Mouse (Mus musculus): ENCODE results near the gene Nupr1. TPM values are rescaled to one million over a fixed set of nuclear protein-coding genes. Genes with fewer than 3 reads are reported as not detected.
A peak's percentile ranks its signal among the peaks of the same experiment; 100 is the strongest.

Nupr1 gene
- polyA plus RNA-seq, 1 experiment: 36.4 TPM

DNA sequence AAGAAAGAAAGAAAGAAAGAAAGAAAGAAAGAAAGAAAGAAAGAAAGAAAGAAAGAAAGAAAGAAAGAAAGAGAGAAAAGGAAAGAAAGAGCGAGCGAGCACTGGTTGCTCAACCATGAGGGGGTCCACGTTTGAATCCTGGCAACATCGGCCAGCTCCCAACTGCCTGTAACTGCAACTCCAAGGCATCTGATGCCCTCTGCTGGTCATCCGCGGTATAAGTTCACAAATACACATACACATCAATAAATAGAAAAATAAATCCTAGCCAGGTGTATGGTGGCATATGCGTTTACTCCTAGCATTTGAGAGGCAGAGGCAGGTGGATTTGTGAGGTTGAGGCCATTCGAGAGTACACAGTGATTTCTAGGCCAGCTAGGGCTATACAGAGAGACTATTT is 53.7 kb downstream of the Nupr1 start:
- TF ChIP-seq CTCF (conservative IDR thresholded peaks at IDR 0.05; ENCODE audit: insufficient read depth, insufficient read length, low read depth, low read length): peak; percentile 63
- TF ChIP-seq POLR2A (IDR thresholded peaks at IDR 0.05; ENCODE audit: low read depth, low read length): no peak
- no peaks in the 10 kb centered on the region for H3K4me1 ChIP-seq (ENCODE audit: control insufficient read depth, insufficient read depth, low read length)
- H3K36me3 ChIP-seq (ENCODE audit: control insufficient read depth, insufficient read depth, low read length): no peaks in the 10 kb centered on the region
- WGBS: 59% methylated on average over 8 of the region's 8 CpGs
- peak; percentile 69 for DNase-seq
- H3K27me3 ChIP-seq (replicated peaks; ENCODE audit: control insufficient read depth, insufficient read depth, low read length): no peaks in the 10 kb centered on the region
- no peak overlapping the region for H3K4me3 ChIP-seq (ENCODE audit: insufficient read depth, low read depth, low read length)
- H3K27ac ChIP-seq (ENCODE audit: insufficient read depth, low read depth, low read length): no peak overlapping the region

Other genes with a start within 250 kb of the Nupr1 start
- gene Nfatc2ip, start 234.1 kb downstream of the Nupr1 start, polyA plus RNA-seq (2012; rRNA removed): 3.5 and 3.9 TPM in 2 replicates
- 0.48 and 8.4 TPM in 2 replicates for gene Cd19, start 216.0 kb downstream of the Nupr1 start, polyA plus RNA-seq (2012; rRNA removed)
- gene Rabep2, start 202.1 kb downstream of the Nupr1 start, polyA plus RNA-seq (2012; rRNA removed): 24.7 and 25.7 TPM in 2 replicates
- 0.35 and 144 TPM in 2 replicates for gene Atp2a1, start 167.8 kb downstream of the Nupr1 start, polyA plus RNA-seq (2012; rRNA removed)
- 62.8 and 71.7 TPM in 2 replicates for gene Sh2b1, start 155.4 kb downstream of the Nupr1 start, polyA plus RNA-seq (2012; rRNA removed)
- 219 and 227 TPM in 2 replicates for gene Tufm, start 143.5 kb downstream of the Nupr1 start, polyA plus RNA-seq (2012; rRNA removed)
- 70.6 and 90.5 TPM in 2 replicates for gene Atxn2l, start 127.4 kb downstream of the Nupr1 start, polyA plus RNA-seq (2012; rRNA removed)
- 105 TPM in 2 replicates for gene Eif3c, start 64.5 kb downstream of the Nupr1 start, polyA plus RNA-seq (2012; rRNA removed)
- gene Apobr, start 45.9 kb downstream of the Nupr1 start, polyA plus RNA-seq (2012; rRNA removed): 1.2 and 1.5 TPM in 2 replicates
- gene Cln3, start 45.0 kb downstream of the Nupr1 start, polyA plus RNA-seq (2012; rRNA removed): 117 and 120 TPM in 2 replicates
- 0.13 TPM in 1 of 2 replicates, not detected in the other for gene Il27, start 35.9 kb downstream of the Nupr1 start, polyA plus RNA-seq (2012; rRNA removed)
- gene Sgf29, start 18.4 kb upstream of the Nupr1 start, polyA plus RNA-seq (2012; rRNA removed): 28.1 and 34.7 TPM in 2 replicates
- gene Sult1a1, start 45.6 kb upstream of the Nupr1 start, polyA plus RNA-seq (2012; rRNA removed): 29.0 and 30.1 TPM in 2 replicates
- 63.9 and 67.2 TPM in 2 replicates for gene Bola2, start 64.5 kb upstream of the Nupr1 start, polyA plus RNA-seq (2012; rRNA removed)
- 13.1 and 17.2 TPM in 2 replicates for gene Slx1b, start 64.9 kb upstream of the Nupr1 start, polyA plus RNA-seq (2012; rRNA removed)
- 22.7 and 71.6 TPM in 2 replicates for gene Coro1a, start 76.9 kb upstream of the Nupr1 start, polyA plus RNA-seq (2012; rRNA removed)
- 210 and 216 TPM in 2 replicates for gene Mapk3, start 128.7 kb upstream of the Nupr1 start, polyA plus RNA-seq (2012; rRNA removed)
- 58.2 and 61.4 TPM in 2 replicates for gene Gdpd3, start 135.5 kb upstream of the Nupr1 start, polyA plus RNA-seq (2012; rRNA removed)
- gene Ypel3, start 146.1 kb upstream of the Nupr1 start, polyA plus RNA-seq (2012; rRNA removed): 290 and 371 TPM in 2 replicates
- gene Tbx6, start 150.6 kb upstream of the Nupr1 start, polyA plus RNA-seq (2012; rRNA removed): 2.1 and 2.2 TPM in 2 replicates
- 135 and 145 TPM in 2 replicates for gene Ppp4c, start 161.6 kb upstream of the Nupr1 start, polyA plus RNA-seq (2012; rRNA removed)
- 4.2 and 6.3 TPM in 2 replicates for gene Fam57b, start 166.8 kb upstream of the Nupr1 start, polyA plus RNA-seq (2012; rRNA removed)
- gene 4930451I11Rik, start 200.8 kb upstream of the Nupr1 start, polyA plus RNA-seq (2012; rRNA removed): 0.46 TPM in 1 of 2 replicates, not detected in the other
- gene Doc2a, start 216.6 kb upstream of the Nupr1 start, polyA plus RNA-seq (2012; rRNA removed): 0.15 and 0.33 TPM in 2 replicates
- gene Hirip3, start 231.1 kb upstream of the Nupr1 start, polyA plus RNA-seq (2012; rRNA removed): 4.2 and 6.6 TPM in 2 replicates
- gene Ino80e, start 231.5 kb upstream of the Nupr1 start, polyA plus RNA-seq (2012; rRNA removed): 39.6 and 47.0 TPM in 2 replicates

Measured in kidney, adult 2 months (tissue).